Mouse (Mus musculus) MEL (cell line): ENCODE measurements around the gene Dnajb14.

ENCODE experiments used
- CTCF ChIP-seq, 3 experiments: IDR thresholded peaks in 2 of 3; conservative IDR thresholded peaks in 1 of 3; 2 replicates each; pipeline ENCODE4 v1.5.1; 2011 to 2012; ENCODE audit warnings: low read length in 3 of 3, low read depth in 2 of 3, mild to moderate bottlenecking in 2 of 3, improper control_type of control experiment in 1 of 3, inconsistent platforms in 1 of 3, mixed read lengths in 1 of 3, moderate library complexity in 1 of 3; ENCODE audit not compliant: control insufficient read depth in 1 of 3, insufficient read depth in 1 of 3, poor library complexity in 1 of 3, severe bottlenecking in 1 of 3
- EP300 ChIP-seq, 2 experiments: IDR thresholded peaks; 2 replicates each; pipeline ENCODE4 v1.6.1; 2011; ENCODE audit warnings: improper control_type of control experiment in 2 of 2, low read length in 2 of 2, low read depth in 1 of 2, mild to moderate bottlenecking in 1 of 2
- HCFC1 ChIP-seq: IDR thresholded peaks from 2 replicates; pipeline ENCODE4 v1.6.1; 2012; ENCODE audit warnings: low read depth, mild to moderate bottlenecking, inconsistent platforms, low read length, improper control_type of control experiment, moderate library complexity
- MXI1 ChIP-seq: IDR thresholded peaks from 2 replicates; pipeline ENCODE4 v1.6.1; 2011; ENCODE audit warnings: mild to moderate bottlenecking, low read depth, low read length, improper control_type of control experiment
- POLR2AphosphoS2 ChIP-seq: IDR thresholded peaks from 2 replicates; pipeline ENCODE4 v1.6.1; 2011; ENCODE audit warnings: low read length, improper control_type of control experiment
- RCOR1 ChIP-seq: IDR thresholded peaks from 2 replicates; pipeline ENCODE4 v1.6.1; 2012; ENCODE audit warnings: low read depth, mild to moderate bottlenecking, inconsistent platforms, low read length, improper control_type of control experiment
- TAL1 ChIP-seq: IDR thresholded peaks from 2 replicates; pipeline ENCODE4 v1.6.1; 2012; ENCODE audit warnings: mild to moderate bottlenecking, inconsistent platforms, low read length, moderate library complexity, mixed read lengths
- ZC3H11A ChIP-seq: IDR thresholded peaks from 2 replicates; pipeline ENCODE4 v1.6.1; 2012; ENCODE audit warnings: low read depth, mild to moderate bottlenecking, inconsistent platforms, low read length, improper control_type of control experiment

DNA sequence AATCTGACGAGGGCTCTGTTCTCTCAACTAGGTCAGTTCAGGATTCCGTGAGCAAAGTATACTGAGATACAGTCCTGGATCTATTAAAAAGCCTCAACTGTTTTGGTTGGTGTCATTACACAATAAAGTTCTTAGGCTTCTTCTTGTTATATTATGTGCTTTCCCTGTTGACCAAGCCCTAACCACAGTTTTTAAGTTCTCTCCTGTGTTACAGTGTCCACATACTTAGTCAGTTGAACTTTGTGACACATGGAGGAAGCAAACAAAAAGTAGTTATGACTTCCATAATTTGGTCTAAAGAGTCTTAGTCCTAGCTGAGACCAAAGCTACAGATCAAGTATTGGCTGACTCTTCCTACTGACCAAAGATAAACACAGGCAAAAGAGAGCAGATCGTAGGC is 79.4 kb downstream of the Dnajb14 start:
- TF ChIP-seq TAL1 (no peak), HCFC1 (no peak), MXI1 (no peak), CTCF (IDR thresholded peaks at IDR 0.05 in 2 of 3, conservative IDR thresholded peaks at IDR 0.05 in 1 of 3; ENCODE audit: control insufficient read depth in 1 of 3, insufficient read depth in 1 of 3, low read depth in 2 of 3, low read length in 3 of 3, poor library complexity in 1 of 3, severe bottlenecking in 1 of 3) (no peak), POLR2AphosphoS2 (no peak), RCOR1 (no peak), EP300 (IDR thresholded peaks at IDR 0.05; ENCODE audit: low read depth in 1 of 2, low read length in 2 of 2) (no peak), ZC3H11A (no peak)
